Mouse (Mus musculus): ENCODE measurements around the gene Bcl6. TPM values are rescaled to one million over a fixed set of nuclear protein-coding genes. Genes with fewer than 3 reads are reported as not detected.
A peak's percentile ranks its signal among the peaks of the same experiment; 100 is the strongest.

Bcl6 gene
- total RNA-seq, 2 experiments from 2014 or later: 46.6 to 53.6 TPM

GRCm38 (mm10) chr16:23991170-23991569 lies 2.5 kb upstream of the Bcl6 start:
- DNase-seq: peak; percentile 97

- no peak for DNase-seq
Observed at GRCm38 (mm10) chr16:23990161-23990970, 1.7 kb upstream of the Bcl6 start.

- DNase-seq: peak; percentile 68
Observed at GRCm38 (mm10) chr16:23989209-23990160, 833 bp upstream of the Bcl6 start.

- no peak for DNase-seq
Observed at GRCm38 (mm10) chr16:23988157-23988465, 541 bp downstream of the Bcl6 start.

GRCm38 (mm10) chr16:23987341-23988156 lies 1.1 kb downstream of the Bcl6 start:
- peak; percentile 71 for DNase-seq

- peak; percentile 62 for DNase-seq
Observed at GRCm38 (mm10) chr16:23986871-23987270, 1.8 kb downstream of the Bcl6 start.

- DNase-seq: no peak
Observed at GRCm38 (mm10) chr16:23986176-23986575, 2.5 kb downstream of the Bcl6 start.

- DNase-seq: peak; percentile 74
Observed at GRCm38 (mm10) chr16:23985467-23985861, 3.2 kb downstream of the Bcl6 start.

GRCm38 (mm10) chr16:23984760-23985466 lies 3.7 kb downstream of the Bcl6 start:
- DNase-seq: peak; percentile 72

- DNase-seq: peak; percentile 93
Observed at GRCm38 (mm10) chr16:23984183-23984582, 4.5 kb downstream of the Bcl6 start.

GRCm38 (mm10) chr16:23982891-23983588 lies 5.6 kb downstream of the Bcl6 start:
- DNase-seq: peak; percentile 89

GRCm38 (mm10) chr16:23981925-23982851 lies 6.5 kb downstream of the Bcl6 start:
- peak; percentile 87 for DNase-seq

- DNase-seq: peak; percentile 67
Observed at GRCm38 (mm10) chr16:23980991-23981720, 7.5 kb downstream of the Bcl6 start.

- no peak for DNase-seq
Observed at GRCm38 (mm10) chr16:23980201-23980870, 8.3 kb downstream of the Bcl6 start.

- DNase-seq: peak; percentile 78
Observed at GRCm38 (mm10) chr16:23979446-23979845, 9.2 kb downstream of the Bcl6 start.

GRCm38 (mm10) chr16:23978495-23978894 lies 10.2 kb downstream of the Bcl6 start:
- no peak for DNase-seq

- DNase-seq: no peak
Observed at GRCm38 (mm10) chr16:23977732-23978131, 10.9 kb downstream of the Bcl6 start.

- DNase-seq: no peak
Observed at GRCm38 (mm10) chr16:23976196-23976595, 12.5 kb downstream of the Bcl6 start.
